Mouse (Mus musculus): ENCODE measurements around the gene Xpo6. TPM values are rescaled to one million over a fixed set of nuclear protein-coding genes. Genes with fewer than 3 reads are reported as not detected.

Xpo6 gene
- polyA plus RNA-seq, 1 experiment from 2014 or later, result 75.4 TPM

DNA sequence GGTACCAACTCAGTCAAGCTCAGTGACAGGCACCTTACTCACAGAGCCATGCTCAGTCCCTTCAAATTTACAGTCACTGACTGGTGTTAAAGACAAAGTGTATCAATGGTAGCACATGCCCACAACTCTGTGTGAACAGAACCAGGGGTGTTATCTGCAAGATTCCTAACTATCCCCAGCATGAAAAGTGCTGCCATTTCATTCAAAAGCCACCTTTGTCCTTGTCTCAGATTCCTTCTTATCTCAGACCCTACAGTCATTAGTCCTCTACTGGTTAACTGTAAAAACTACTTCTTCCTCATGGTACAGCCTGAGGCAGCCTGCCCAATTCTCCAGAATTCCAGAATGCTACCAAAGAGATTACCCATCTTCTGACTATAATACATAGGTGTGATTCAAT is 14.3 kb downstream of the Xpo6 start:
- H3K9ac ChIP-seq, result no peak overlapping the region
- no peak for ATAC-seq (ENCODE audit: low FRiP score, low read depth)

DNA sequence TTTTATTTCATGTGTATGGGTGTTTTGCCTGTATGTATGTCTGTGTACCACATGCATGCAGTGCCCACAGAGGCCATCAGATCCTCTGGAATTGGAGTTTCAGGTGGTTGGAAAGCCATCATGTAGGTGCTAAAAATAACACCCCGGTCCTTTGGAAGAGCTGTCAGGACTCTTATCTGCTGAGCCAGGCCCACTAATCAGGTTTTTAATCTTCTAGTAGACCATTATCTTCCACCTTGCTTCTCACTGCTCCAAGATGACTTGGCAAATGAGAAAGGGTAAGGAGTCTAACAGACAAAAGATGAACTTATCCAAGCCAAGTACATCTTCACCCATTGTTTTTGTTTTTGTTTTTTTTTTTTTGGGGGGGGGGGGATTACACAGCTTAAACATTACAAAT is 16.7 kb downstream of the Xpo6 start:
- no peaks in the 10 kb centered on the region for H3K27me3 ChIP-seq (replicated peaks)
- no peaks in the 10 kb centered on the region for H3K36me3 ChIP-seq
- no peak for ATAC-seq (ENCODE audit: low FRiP score, low read depth)
- 87% methylated on average over 1 of the region's 1 CpGs for WGBS
- H3K27ac ChIP-seq, result no peak overlapping the region
- no peaks in the 10 kb centered on the region for H3K9me3 ChIP-seq
- H3K4me1 ChIP-seq, result peaks cover 10% of the 10 kb centered on the region; the same call in 1 of the 2 replicates
- H3K4me3 ChIP-seq, result no peak overlapping the region
- H3K4me2 ChIP-seq (replicated peaks), result no peak overlapping the region
- no peak overlapping the region for H3K9ac ChIP-seq

More for the DNA sequence above, 14.3 kb downstream of the Xpo6 start:
- H3K4me2 ChIP-seq (replicated peaks), result no peak overlapping the region
- no peak overlapping the region for H3K27ac ChIP-seq
- peaks cover 10% of the 10 kb centered on the region; the same call in 1 of the 2 replicates for H3K4me1 ChIP-seq
- H3K4me3 ChIP-seq, result no peak overlapping the region
- H3K9me3 ChIP-seq, result no peaks in the 10 kb centered on the region
- H3K27me3 ChIP-seq (replicated peaks), result no peaks in the 10 kb centered on the region
- no peaks in the 10 kb centered on the region for H3K36me3 ChIP-seq

DNA sequence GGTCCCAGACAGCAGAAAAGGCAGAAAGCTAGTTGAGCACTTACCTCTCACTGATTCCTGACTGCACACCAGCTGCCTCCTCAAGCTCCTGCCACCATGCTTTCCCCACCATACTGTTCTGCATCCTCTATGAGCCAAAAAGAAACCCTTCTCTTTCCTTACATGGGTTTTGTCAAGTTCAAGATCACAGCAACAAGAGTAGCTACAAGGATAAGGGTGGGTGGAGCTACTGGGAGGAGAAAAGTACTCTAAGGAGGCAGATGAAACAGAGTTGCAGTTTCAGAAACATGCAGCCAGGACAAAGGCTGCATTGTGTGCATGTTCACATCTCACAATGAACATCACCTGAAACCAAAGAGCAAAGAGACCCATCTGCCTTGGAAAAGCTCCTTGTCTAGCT is 18.8 kb downstream of the Xpo6 start:
- no peak overlapping the region for H3K4me3 ChIP-seq
- no peak overlapping the region for H3K4me2 ChIP-seq (replicated peaks)
- no peak for ATAC-seq (ENCODE audit: low FRiP score, low read depth)
- H3K9ac ChIP-seq, result no peak overlapping the region
- no peaks in the 10 kb centered on the region for H3K36me3 ChIP-seq
- no peak overlapping the region for H3K27ac ChIP-seq
- H3K27me3 ChIP-seq (replicated peaks), result no peaks in the 10 kb centered on the region
- H3K4me1 ChIP-seq, result peaks cover 10% of the 10 kb centered on the region; the same call in 1 of the 2 replicates
- H3K9me3 ChIP-seq, result no peaks in the 10 kb centered on the region

GRCm38 (mm10) chr7:126180956-126181355 is 19.3 kb downstream of the Xpo6 start:
- Histone ChIP-seq H3K27ac (no peak overlapping the region), H3K9ac (no peak overlapping the region), H3K27me3 (replicated peaks) (no peaks in the 10 kb centered on the region), H3K9me3 (no peaks in the 10 kb centered on the region), H3K4me2 (replicated peaks) (no peak overlapping the region), H3K36me3 (no peaks in the 10 kb centered on the region), H3K4me1 (peaks cover 10% of the 10 kb centered on the region; the same call in 1 of the 2 replicates), H3K4me3 (no peak overlapping the region)
- ATAC-seq (ENCODE audit: low FRiP score, low read depth), result no peak
- 63% methylated on average over 3 of the region's 3 CpGs for WGBS

GRCm38 (mm10) chr7:126178804-126179203 is 21.5 kb downstream of the Xpo6 start:
- no peak overlapping the region for H3K4me2 ChIP-seq (replicated peaks)
- no peak overlapping the region for H3K9ac ChIP-seq
- no peak overlapping the region for H3K27ac ChIP-seq
- no peaks in the 10 kb centered on the region for H3K9me3 ChIP-seq
- no peaks in the 10 kb centered on the region for H3K36me3 ChIP-seq
- H3K27me3 ChIP-seq (replicated peaks), result no peaks in the 10 kb centered on the region
- H3K4me1 ChIP-seq, result peaks cover 10% of the 10 kb centered on the region; the same call in 1 of the 2 replicates
- ATAC-seq (ENCODE audit: low FRiP score, low read depth), result no peak
- H3K4me3 ChIP-seq, result no peak overlapping the region

DNA sequence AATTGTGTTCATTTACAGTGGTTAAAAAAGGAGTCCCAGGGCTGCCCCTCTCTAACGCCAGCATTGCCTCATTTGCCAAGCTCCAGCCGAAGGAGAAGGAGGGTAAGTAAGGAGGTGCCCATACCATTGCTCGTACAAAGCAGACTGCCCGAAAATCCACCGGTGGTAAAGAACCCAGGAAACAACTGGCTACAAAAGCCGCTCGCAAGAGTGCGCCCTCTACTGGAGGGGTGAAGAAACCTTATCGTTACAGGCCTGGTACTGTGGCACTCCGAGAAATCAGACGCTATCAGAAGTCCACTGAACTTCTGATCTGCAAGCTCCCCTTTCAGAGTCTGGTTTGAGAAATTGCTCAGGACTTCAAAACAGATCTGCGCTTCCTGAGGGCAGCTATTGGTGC is 24.3 kb downstream of the Xpo6 start:
- H3K4me3 ChIP-seq, result no peak overlapping the region
- no peaks in the 10 kb centered on the region for H3K9me3 ChIP-seq
- no peaks in the 10 kb centered on the region for H3K27me3 ChIP-seq (replicated peaks)
- H3K4me2 ChIP-seq (replicated peaks), result no peak overlapping the region
- ATAC-seq (ENCODE audit: low FRiP score, low read depth), result no peak
- peaks cover 3% of the 10 kb centered on the region; the same call in 1 of the 2 replicates for H3K36me3 ChIP-seq
- H3K27ac ChIP-seq, result no peak overlapping the region
- no peak overlapping the region for H3K9ac ChIP-seq
- peaks cover 3% of the 10 kb centered on the region; the same call in 1 of the 2 replicates for H3K4me1 ChIP-seq
- 95% methylated on average over 12 of the region's 12 CpGs for WGBS

DNA sequence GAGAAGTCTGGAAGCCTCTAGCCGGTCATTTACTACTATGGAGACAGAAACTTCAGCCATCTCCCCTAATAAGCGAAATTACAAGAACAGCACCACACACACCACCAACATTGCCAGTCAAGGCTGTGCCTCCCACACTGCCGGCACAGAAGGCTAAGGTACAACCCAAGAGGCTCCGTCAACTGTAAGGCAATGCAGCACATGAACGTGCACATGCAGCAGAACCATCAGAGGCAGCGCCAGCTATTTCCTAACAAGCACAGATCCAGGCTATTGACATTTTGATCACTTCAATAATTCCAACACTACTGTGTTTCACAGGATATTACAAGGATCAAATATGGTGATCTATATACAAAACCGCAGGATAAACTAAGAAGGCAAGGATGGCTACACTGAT is 24.8 kb downstream of the Xpo6 start:
- Histone ChIP-seq H3K4me1 (peaks cover 3% of the 10 kb centered on the region; the same call in 1 of the 2 replicates), H3K9me3 (no peaks in the 10 kb centered on the region), H3K27me3 (replicated peaks) (no peaks in the 10 kb centered on the region)

DNA sequence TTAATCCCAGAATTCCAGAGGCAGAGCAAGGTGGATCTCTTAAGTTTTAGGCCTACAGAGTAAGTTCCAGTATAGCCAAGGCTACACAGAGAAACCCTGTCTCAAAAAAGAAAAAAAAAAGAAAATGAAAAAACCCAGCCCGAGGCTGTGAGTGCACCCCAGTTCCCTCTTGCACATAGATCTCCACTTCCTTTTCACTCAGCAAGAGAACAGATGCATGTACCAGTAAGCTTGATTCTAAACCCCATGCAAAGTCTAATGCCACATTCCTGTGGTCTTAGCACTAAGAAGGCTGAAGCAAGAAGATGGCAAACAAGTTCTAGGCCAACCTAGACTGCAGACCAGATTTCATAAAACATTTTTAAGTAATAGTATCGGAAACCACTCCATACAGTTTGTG is 25.4 kb downstream of the Xpo6 start:
- no peak for ATAC-seq (ENCODE audit: low FRiP score, low read depth)
- 88% methylated on average over 2 of the region's 2 CpGs for WGBS
- peaks cover 3% of the 10 kb centered on the region; the same call in 1 of the 2 replicates for H3K4me1 ChIP-seq

More for the DNA sequence above, 24.8 kb downstream of the Xpo6 start:
- H3K4me3 ChIP-seq, result no peak overlapping the region
- no peak overlapping the region for H3K9ac ChIP-seq
- H3K27ac ChIP-seq, result no peak overlapping the region
- H3K36me3 ChIP-seq, result peaks cover 8% of the 10 kb centered on the region; the same call in 1 of the 2 replicates
- ATAC-seq (ENCODE audit: low FRiP score, low read depth), result no peak
- no peak overlapping the region for H3K4me2 ChIP-seq (replicated peaks)
- 94% methylated on average over 7 of the region's 7 CpGs for WGBS

GRCm38 (mm10) chr7:126172001-126172400 is 28.3 kb downstream of the Xpo6 start:
- Histone ChIP-seq H3K9ac (no peak overlapping the region), H3K4me1 (peaks cover 3% of the 10 kb centered on the region; the same call in 1 of the 2 replicates), H3K9me3 (no peaks in the 10 kb centered on the region), H3K4me3 (no peak overlapping the region), H3K27ac (no peak overlapping the region), H3K36me3 (peaks cover 10% of the 10 kb centered on the region; the same call in 1 of the 2 replicates), H3K4me2 (replicated peaks) (no peak overlapping the region), H3K27me3 (replicated peaks) (no peaks in the 10 kb centered on the region)
- 79% methylated on average over 3 of the region's 3 CpGs for WGBS
- no peak for ATAC-seq (ENCODE audit: low FRiP score, low read depth)

More for the DNA sequence above, 25.4 kb downstream of the Xpo6 start:
- no peak overlapping the region for H3K4me2 ChIP-seq (replicated peaks)
- no peaks in the 10 kb centered on the region for H3K9me3 ChIP-seq
- no peaks in the 10 kb centered on the region for H3K27me3 ChIP-seq (replicated peaks)
- H3K36me3 ChIP-seq, result peaks cover 9% of the 10 kb centered on the region; the same call in 1 of the 2 replicates
- no peak overlapping the region for H3K4me3 ChIP-seq
- no peak overlapping the region for H3K27ac ChIP-seq
- no peak overlapping the region for H3K9ac ChIP-seq

DNA sequence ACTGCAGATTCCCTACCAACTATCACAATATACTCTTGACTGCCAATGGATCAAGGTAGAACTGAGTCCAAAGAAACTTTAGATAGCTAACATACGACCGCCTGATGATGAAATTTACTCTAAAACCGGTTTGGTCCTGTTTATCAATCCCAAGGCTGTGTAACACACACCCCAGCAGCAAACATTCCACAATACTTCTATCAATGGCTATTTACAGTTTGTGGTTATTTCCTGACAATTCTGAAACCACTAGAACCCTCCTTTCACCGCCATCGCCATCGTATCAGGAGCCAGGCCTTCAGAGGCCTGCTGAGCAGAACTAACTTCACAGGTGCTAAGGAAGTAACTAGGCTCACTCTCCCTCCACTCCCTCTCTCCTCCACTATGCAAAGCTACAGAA is 31.7 kb downstream of the Xpo6 start:
- Histone ChIP-seq H3K4me2 (replicated peaks) (no peak overlapping the region), H3K27me3 (replicated peaks) (no peaks in the 10 kb centered on the region), H3K36me3 (peaks cover 32% of the 10 kb centered on the region), H3K9ac (no peak overlapping the region), H3K9me3 (no peaks in the 10 kb centered on the region), H3K4me3 (no peak overlapping the region), H3K4me1 (peaks cover 3% of the 10 kb centered on the region; the same call in 1 of the 2 replicates), H3K27ac (no peak overlapping the region)
- 98% methylated on average over 6 of the region's 6 CpGs for WGBS
- no peak for ATAC-seq (ENCODE audit: low FRiP score, low read depth)

DNA sequence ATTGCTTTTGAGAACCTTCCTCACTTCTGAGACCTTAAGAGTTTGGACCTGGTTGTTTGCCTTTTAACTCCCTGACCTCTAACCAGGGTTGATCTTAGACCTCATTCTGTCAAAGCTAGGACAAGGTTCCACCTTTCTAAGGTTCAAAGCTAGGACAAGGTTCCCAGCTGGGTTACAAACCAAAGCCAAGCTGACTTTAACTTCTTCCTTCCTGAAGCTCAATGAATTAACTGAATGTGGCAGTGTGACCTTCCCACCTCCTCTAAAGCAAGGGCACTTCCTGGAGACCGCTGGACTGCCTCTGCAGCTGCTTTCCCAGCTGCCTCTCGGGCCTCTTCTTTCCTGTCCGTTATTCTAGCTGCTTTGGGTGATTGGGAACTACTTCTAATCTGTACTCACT is 32.9 kb downstream of the Xpo6 start:
- Histone ChIP-seq H3K4me2 (replicated peaks) (no peak overlapping the region), H3K36me3 (peaks cover 32% of the 10 kb centered on the region), H3K4me3 (no peak overlapping the region), H3K4me1 (peaks cover 3% of the 10 kb centered on the region; the same call in 1 of the 2 replicates), H3K27ac (no peak overlapping the region), H3K9ac (no peak overlapping the region), H3K9me3 (no peaks in the 10 kb centered on the region), H3K27me3 (replicated peaks) (no peaks in the 10 kb centered on the region)
- WGBS, result 72% methylated on average over 3 of the region's 3 CpGs
- no peak for ATAC-seq (ENCODE audit: low FRiP score, low read depth)

DNA sequence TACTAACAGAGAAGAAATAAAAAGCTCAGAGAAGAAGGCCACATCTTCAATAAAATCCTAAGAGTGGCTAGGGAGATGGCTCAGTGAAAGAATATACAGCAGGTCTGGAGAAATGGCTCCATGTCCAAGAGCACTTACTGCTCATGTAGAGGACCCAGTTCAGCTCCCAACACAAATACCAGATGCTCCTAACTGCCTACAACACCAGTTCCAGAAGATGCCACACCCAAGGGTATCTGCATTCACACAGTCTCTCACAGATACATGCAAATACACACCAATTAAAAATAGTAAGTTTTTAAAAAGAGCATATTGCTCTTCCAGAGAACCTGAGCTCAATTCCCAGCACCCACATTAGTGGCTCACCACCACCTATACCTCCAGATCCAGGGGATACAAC is 33.7 kb downstream of the Xpo6 start:
- Histone ChIP-seq H3K4me2 (replicated peaks) (no peak overlapping the region), H3K36me3 (peaks cover 28% of the 10 kb centered on the region), H3K27ac (no peak overlapping the region), H3K4me1 (no peaks in the 10 kb centered on the region), H3K9me3 (no peaks in the 10 kb centered on the region), H3K27me3 (replicated peaks) (no peaks in the 10 kb centered on the region), H3K9ac (no peak overlapping the region), H3K4me3 (no peak overlapping the region)
- no peak for ATAC-seq (ENCODE audit: low FRiP score, low read depth)

- no peak for ATAC-seq (ENCODE audit: low FRiP score, low read depth)
- Histone ChIP-seq H3K27ac (no peak overlapping the region), H3K36me3 (peaks cover 32% of the 10 kb centered on the region), H3K4me2 (replicated peaks) (no peak overlapping the region), H3K9ac (no peak overlapping the region), H3K4me1 (no peaks in the 10 kb centered on the region), H3K4me3 (no peak overlapping the region), H3K27me3 (replicated peaks) (no peaks in the 10 kb centered on the region), H3K9me3 (no peaks in the 10 kb centered on the region)
- 93% methylated on average over 3 of the region's 3 CpGs for WGBS
Observed at GRCm38 (mm10) chr7:126158238-126158637, 42.1 kb downstream of the Xpo6 start.

All from neural tube, embryonic 12.5 days (tissue).